Mouse (Mus musculus) layer of hippocampus, adult 11-12 months (tissue): ENCODE measurements around the gene Calb2.
A peak's percentile ranks its signal among the peaks of the same experiment; 100 is the strongest.

Experiments
- DNase-seq: peaks from one replicate; pipeline ENCODE4 v3.0.0; 2022; ENCODE audit warnings: low spot score

The Calb2 gene

DNA sequence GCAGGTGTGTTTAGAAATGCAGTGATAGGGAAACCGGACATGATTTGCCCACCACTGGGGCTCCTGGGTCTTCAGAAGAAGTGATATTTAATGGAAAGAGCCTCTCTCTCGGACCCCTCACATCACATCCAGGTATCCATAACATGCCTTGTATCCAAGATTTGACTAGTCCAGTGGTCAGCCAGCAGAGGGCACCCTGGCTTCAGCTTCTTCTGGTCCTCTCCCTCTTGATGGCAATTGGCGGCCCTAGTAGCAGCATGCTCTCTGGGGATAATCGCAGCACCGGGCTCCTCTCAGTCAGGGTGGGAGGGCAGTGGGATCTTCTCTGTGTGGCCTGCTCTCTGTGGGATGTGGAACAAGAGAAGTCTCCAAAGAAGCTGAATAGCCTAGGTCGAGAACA is 48.3 kb downstream of the Calb2 start:
- peak; percentile 8 for DNase-seq

DNA sequence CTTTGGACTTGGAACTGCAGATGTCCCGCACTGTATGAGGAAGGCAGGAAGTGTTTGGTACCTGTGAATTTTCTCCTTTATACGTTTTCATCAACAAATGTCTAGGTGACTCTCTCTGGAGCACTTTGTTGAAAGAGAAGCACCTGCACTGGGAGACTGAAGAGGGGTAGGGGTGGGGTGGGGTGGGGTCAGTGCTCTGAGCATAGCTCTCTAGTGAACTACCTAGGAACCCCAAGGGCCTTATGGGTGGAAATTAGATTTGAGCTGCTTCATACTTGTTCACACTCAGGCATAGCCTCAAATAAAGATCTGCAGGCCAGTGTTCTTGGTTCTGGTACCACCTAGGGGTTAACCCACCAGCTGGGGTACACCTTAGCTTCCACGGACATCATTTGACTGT is 65.4 kb downstream of the Calb2 start, which contains the start of gene Gm17720:
Gm17720 (minus strand) TSS at position 101 of the 400 bp plus-strand sequence.
- no peak for DNase-seq

DNA sequence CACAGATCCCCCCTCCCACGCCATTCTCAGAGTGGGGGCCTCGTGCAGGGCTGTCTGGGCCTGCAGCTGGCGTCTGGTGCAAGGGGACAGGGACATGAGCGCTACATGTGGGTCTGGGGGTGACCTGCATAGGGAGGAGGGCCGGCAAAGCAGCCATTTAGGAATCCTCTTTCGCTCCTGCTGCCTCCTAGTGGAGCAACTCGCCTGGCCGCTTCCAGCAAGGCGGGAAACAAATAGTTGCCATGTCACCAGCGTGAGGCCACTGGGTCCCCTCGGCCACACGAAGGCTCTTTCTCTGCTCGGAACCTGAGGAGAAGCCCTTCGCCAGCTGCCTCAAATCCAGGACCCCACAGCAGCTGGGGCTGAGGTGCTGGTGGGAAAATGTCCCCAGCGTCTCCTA is 66.3 kb downstream of the Calb2 start:
- no peak for DNase-seq

DNA sequence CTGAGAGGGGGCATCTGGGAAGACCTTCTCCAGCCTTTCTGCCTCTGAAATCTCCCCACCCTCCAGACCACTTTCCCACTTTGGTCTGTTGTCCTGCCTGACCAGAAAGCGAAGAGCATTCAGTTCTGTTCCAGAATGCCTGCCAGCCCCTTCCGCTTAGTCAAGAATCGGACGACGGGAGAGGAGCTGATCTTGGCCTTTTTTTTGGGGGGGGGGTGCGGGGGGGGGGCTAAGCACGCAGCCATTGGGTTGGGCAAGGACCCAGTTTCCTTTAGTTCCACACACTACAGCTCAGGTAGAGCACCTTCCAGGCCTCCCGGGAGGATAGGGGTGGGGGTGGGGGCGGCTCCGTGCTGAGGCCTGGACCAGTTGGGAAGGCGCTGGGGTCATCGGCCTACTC is 67.1 kb downstream of the Calb2 start, which contains the start of gene Gm21964:
Gm21964 (plus strand) TSS at position 301 of the 400 bp plus-strand sequence.
- DNase-seq, result no peak

DNA sequence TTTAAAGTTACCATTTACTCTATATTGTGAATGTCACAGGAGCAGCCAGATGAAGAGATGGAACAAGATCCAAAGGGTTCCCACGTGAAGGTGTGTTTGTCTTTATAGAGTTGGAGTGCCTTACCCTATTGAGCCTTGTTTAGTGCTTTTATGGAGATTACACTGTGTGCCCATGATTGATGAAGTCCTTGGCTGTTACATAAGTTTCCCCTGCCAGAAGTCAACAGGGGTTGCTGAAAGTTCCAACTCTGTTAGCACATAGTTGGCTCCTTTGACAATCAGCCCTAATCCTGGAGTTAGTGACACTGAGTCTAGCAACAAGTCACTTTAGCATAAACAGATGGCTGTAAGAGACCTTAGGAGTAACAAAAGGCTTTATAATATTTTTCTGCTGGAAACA is 76.1 kb downstream of the Calb2 start:
- no peak for DNase-seq
